Mouse (Mus musculus) retina, postnatal 1 day (tissue): ENCODE results near the gene Palld.

Source experiments
- DNase-seq: peaks from one replicate; pipeline ENCODE4 v3.0.0-alpha.2; 2012

Gene Palld

GRCm38 (mm10) chr8:61715351-61716125 is 187.0 kb downstream of the Palld start:
- no peak for DNase-seq

DNA sequence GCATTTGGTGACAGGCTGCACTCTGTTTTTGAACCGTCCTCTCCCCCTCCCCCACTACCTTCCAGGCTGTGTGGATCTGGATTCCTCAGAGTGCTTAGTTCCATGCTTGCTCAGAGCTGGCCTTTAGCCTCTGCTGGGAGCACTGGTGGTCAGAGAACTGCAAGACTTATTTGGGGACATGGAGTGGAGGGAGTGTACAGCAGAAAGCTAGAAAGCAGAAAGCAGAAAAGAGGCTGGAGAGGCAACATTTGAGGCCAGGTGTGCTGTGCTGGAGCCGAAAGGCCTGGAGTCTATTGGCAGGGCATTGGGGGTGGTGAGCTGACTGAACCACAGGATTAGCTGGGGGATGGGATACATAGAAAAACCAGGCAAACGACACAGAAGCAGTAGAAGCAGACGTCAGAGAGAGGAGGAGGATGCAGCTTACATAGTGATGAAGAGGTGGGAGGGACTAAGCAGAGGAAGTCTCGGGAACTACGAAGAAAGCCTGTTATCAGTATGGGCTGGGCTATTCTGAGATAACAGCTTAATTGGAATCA is 188.1 kb downstream of the Palld start:
- DNase-seq = no peak

GRCm38 (mm10) chr8:61713195-61713990 is 189.1 kb downstream of the Palld start:
- DNase-seq = no peak

GRCm38 (mm10) chr8:61712426-61712825 is 190.1 kb downstream of the Palld start:
- no peak for DNase-seq

- DNase-seq = no peak
Measured at GRCm38 (mm10) chr8:61708586-61709305, 193.7 kb downstream of the Palld start.

GRCm38 (mm10) chr8:61705491-61705890 is 197.0 kb downstream of the Palld start:
- peak; percentile 85 for DNase-seq

DNA sequence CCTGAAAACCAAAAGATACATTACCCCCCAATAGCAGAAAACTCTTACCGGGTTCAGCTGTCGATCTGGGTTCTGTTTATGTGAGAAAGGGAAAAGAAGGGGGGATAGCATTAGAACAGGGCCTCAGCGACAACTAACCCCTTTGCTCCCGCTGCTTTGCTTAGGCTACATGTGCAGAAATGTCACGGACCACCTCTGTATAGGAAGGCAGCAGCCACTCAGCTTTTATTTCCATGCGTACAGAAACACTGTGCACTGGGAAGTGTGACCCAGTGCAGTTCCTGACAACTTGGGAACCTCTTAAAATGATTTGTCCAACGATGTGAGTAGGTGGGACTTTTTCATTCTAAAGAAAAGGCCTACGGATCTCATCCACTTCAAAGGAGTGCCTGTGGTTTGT is 200.4 kb downstream of the Palld start:
- DNase-seq = no peak

GRCm38 (mm10) chr8:61700932-61701681 is 201.4 kb downstream of the Palld start:
- DNase-seq = no peak

DNA sequence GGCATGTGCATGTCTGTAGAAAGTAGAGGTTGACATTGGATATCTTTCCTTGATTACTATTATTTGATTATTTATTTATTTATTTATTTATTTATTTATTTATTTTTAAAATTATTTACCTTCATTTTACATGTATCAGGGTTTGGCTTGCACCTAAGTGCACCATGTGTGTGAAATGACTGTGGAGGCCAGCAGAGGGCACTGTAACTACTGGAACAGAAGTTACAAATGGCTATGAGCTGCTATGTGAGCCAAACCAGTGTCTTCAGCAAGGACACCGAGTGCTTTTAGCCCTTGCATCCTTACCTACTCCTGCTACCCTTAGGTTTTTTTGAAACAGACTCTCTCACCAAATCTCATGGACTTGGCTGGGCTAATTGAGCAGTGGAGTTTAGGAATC is 202.2 kb downstream of the Palld start:
- peak; percentile 27 for DNase-seq

GRCm38 (mm10) chr8:61698959-61699358 is 203.5 kb downstream of the Palld start:
- no peak for DNase-seq

GRCm38 (mm10) chr8:61697728-61698385 is 204.6 kb downstream of the Palld start:
- peak; percentile 49 for DNase-seq

DNA sequence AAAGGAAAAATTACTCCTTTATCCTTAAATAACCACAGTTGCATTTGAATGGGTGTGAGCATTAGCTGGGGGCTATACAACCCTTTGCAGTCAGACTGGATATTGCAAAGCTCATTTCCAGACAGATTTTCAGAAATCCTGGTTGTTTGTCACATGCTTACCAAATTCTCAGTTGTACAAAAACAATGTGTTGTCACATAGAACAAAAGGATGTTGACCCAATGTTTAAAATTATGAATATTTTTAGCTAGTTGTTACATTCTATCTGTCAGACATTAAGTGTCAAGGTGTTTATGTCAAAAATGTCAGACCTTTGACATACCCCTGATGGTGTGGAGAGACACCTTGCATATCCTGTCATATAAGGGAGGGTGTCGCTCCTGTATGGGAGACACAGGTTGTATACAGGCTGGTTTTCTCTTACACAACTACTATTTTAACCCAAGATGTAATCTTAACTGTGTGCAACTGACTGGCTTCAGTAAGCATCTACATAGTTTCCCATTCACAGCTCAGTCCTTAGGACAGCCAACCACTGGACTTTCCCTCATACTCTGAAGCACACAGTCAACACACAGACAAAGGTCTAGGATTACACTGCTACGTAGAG is 205.5 kb downstream of the Palld start:
- no peak for DNase-seq

- DNase-seq = no peak
Measured at GRCm38 (mm10) chr8:61695416-61695815, 207.1 kb downstream of the Palld start.

- DNase-seq = no peak
Measured at GRCm38 (mm10) chr8:61692866-61693265, 209.6 kb downstream of the Palld start.

DNA sequence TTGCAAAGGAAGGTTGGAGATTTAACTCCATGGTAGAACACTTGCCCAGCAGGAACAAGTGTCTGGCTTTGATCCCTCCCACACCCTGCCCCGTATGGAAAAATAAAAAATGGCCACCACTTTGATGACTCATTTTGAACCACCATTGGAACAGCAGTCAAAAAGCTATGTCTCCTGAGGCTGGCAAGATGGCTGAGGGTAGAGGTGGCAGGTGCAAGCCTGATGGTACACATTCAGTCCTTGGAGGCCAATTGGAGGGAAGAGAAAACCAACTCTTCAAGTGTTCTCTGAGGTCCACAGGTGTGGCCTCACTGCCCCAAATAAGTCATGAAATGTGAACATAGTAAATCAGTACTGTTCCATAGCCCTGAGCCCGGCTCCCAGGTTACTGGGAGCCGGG is 210.4 kb downstream of the Palld start:
- DNase-seq = no peak

- DNase-seq = no peak
Measured at GRCm38 (mm10) chr8:61691391-61691790, 211.1 kb downstream of the Palld start.

GRCm38 (mm10) chr8:61687071-61687470 is 215.4 kb downstream of the Palld start:
- DNase-seq = no peak

DNA sequence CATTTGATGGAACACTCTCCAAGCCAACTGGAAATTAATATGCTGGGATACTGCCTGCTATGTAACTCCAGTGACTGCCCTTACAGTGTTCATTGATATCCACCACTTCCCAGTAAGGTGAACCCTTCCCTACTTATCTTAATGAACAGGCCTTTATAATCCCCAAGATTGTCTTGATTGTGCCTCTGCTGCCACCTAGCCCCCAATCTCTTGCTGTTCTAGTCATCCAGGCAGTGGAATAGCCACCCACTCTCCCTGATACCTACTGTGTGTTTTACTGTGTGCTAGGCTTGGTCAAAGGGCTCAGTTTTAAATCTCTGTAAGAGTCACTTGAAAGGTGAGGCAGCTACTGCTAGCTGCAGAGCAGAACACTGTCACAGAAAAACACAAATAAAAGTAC is 216.2 kb downstream of the Palld start:
- no peak for DNase-seq

GRCm38 (mm10) chr8:61685280-61685679 is 217.2 kb downstream of the Palld start:
- no peak for DNase-seq

GRCm38 (mm10) chr8:61684280-61684939 is 218.1 kb downstream of the Palld start:
- no peak for DNase-seq

DNA sequence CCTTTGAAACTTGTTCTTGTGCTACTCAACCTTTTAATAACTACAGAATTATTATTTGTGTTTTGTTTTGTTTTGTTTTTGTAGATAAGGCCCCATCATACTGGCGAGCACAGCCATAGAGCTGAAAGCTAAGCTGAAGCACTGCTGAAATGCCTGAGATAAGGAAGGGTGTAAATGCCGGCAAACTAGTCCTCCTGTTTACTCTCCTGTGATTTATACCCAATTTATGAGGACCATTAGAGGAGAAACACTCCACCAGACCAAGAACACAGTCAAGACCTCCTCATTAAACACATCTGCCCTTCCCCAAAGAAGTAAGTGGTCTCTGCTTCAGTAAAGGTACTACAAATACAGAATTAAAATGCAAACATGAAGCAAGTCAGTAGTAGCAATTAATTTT is 219.6 kb downstream of the Palld start:
- DNase-seq = no peak
